Mouse (Mus musculus): ENCODE results near the gene Prex1.

DNA sequence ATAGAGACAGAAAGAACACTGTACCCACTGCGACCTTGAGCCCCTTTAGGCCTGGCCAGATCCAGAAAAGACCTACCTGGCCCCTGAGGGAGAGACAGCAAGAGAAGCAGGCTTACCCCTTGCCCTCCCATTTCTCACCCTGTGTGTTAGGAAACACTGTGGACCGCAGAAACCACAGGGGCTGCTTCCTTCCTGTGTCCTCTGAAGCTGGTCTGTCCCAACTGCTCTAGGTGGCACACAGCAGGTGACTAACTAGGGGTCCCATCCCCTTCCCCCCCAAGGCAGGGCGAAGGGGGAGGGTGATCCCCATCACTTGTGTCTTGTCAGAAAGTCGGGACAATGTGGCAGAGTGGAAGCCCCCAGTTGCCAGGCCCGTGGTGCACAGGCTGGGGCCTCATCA lies 164.6 kb downstream of the Prex1 start:
- TF ChIP-seq CTCF (IDR thresholded peaks at IDR 0.05; ENCODE audit: low read depth): no peak
- TF ChIP-seq EP300 (IDR thresholded peaks at IDR 0.05; ENCODE audit: low read depth): no peak
